Mouse (Mus musculus) thymus, postnatal 10 days (tissue): ENCODE results near the gene Sema6b.
A peak's percentile ranks its signal among the peaks of the same experiment; 100 is the strongest.
"Not testable (repeated sequence)": the region's sequence is repeated elsewhere in the genome, so short reads cannot be mapped to it uniquely, and the experiment has no call there.

Experiments
- DNase-seq, 2 experiments: peaks; one replicate each; pipeline ENCODE4 v3.0.0; 2021; ENCODE audit warnings: low spot score in 2 of 2

Gene Sema6b

DNA sequence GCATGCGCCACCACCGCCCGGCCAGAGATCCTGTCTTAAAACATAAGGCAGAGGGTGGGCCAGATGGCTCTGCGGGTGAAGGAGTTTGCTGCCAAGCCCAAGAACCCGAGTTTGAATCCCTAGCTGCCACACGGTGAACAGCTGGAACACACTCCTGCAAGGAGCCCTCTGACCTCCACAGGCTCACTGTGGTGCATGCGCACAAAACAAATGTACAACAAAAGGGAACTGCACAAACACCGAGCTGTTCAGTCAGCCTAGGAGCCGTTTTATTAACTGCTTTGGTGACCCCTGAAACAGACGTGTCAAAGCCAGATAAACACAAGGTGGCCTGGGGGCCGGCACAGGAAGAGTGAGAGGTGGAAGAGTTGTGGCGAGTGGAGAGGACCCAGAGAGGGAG is 20.7 kb downstream of the Sema6b start:
- no peak for DNase-seq

DNA sequence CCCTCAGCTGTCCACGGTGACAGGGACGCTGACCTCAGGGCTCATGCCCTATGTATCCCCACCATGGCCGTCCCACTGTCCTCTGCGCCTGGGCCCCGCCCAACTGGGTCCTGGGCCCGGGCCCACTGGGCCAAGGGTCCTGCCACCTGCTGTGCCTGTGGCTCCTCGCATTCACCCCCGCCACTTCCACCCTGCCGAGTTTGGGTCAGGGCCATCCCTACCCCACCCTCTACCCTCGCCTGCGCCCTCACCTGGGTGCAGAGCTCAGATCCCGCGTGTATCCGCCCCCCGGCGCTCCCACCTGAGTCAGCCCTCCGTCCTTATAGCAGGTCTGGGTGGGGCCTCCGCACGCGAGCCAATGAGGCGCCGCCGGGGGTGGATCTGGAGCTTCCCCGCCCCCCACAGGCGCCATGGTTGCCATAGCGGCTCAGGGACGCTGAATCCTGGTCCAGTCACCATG is 22.9 kb downstream of the Sema6b start, which contains the start of gene Plin5:
Gene Plin5 (minus strand): TSS at position 346 of the 460 bp plus-strand sequence.
- no peak for DNase-seq

DNA sequence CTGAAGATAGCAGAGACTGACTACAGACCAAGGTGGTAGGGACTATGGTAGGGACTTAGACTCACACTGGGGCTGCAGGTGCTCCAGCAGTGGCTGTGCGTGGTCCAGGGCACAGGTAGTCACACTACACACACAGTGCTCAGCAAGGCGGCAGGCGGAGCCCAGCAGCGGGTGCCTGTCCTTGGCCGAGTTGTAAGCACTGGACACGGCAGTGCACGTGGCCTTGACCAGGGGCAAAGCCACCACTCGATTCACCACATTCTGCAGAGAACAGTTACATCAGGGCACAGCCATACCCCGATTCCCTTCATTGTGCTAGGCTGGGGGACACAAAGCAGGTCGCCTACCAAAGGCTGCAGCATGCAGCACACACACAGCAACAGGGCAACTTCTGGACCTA is 23.9 kb downstream of the Sema6b start:
- DNase-seq = no peak

DNA sequence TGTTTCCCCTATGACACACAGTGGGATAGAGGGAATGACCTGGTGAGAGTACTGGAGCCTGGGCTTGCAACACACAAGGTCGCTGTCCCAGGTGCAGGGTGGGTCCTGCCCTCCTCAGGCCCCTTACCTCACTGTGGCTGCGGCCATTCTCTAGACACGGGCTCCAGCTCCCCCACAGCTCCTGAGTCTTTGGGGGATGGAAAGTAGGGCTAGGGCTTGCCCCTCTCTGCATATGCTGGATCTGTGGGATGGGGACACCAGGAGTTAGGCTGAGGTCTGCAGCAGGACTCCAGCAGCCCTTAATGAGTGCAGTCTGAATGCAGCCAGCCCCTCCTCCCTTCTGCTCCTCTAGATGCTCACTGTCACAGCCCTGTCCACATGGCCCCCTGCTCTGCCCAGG is 27.4 kb downstream of the Sema6b start:
- DNase-seq = no peak

DNA sequence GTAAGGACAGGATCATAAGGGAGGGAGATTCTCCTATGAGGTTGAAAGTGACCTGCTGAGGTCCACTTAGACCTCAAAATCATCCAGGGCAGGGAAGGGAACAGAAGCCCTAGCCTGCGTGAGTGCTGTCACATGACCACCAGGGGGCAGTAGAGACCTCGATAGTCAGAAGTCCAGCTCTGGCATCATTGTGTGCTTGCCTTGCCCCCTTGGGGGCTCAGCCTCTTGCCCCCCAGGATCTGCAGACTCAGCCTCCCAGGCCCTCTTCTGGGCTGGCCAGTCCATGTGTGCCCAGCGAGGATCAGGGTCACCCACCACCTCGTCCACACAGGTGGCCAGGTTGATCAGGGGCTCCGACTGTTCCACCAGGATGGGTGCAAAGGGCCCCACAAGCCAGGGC is 28.3 kb downstream of the Sema6b start:
- DNase-seq = peak in 1 of 2 experiments; percentile 78

DNA sequence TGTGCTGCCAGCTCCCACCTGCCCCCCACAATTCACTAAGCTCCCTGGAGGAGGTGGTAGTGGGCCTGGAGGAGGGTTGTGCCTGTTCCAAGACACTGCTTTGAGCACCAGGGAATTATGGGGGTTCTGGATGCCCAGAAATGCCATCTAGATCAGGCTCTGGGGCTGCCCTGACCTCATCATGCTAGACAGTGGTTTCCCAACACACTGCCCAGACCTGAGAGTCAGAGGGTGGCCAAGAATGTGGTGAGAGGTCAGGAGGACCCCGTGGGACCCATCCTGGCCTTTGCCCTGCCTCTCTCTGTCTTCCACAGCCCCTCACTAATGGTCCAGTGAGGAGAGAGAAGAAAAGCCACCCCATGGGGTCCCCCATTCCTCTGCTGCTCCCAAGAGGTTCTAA is 29.1 kb downstream of the Sema6b start:
- DNase-seq = no peak

DNA sequence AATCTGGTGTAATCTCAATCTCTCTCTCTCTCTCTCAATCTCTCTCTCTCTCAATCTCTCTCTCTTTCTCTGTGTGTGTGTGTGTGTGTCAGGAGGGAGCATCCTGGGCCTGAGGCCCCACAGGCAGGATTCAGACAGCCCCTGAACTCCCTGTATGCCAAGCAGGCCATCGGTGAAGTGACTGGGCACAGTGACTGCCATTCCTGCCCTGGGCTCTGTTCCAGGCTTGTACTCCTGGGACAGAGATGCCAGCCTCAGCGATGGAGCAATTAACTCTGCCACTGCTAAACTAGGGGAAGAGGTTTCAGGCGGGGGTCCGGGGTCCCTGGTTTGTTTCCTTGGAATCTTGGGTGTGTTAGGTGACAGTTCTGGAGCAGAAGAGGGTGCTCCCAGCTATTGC is 29.6 kb downstream of the Sema6b start:
- DNase-seq = no peak

DNA sequence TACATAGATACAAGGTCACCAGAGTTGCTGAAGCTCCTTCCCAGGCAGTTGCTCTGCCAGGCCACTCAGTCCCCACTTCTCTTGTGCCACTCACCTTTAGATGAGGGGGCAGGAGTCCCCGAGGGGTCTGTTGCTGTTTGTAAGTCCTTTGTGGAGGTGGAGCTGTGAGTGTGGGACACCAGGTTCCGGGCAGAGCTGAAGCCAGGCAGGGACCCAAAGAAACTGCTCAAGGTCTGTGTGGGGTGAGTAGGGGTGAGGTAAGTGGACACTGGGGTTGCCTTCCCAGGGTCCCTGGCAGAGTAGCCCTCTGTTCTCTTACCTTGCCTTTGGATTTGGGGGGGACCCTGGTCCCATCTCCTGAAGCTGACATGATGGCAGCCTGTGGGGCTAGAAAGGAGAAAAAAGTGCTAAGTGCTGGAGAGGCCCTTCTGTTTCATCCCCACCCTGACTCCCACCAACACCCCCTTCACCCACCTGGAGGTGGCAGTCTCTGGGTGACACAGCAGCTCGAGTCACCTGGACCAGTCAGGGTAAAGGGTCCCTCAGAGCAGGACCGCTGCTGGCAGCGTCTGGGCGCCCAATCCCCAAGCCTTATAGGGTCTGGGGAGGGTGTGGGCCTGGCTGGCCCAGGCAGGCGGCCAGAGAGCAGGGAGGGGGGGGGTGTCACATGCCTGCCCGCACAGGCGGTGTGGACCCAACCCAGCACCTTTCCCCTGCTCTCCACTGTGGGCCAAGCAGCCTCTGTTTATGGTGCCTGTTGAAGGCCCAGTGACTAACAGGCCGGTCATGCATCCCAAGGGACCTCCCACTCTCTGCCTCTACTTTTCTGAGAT is 30.7 kb downstream of the Sema6b start, which contains the start of gene Plin4:
Gene Plin4 (minus strand): TSS at position 585 of the 833 bp plus-strand sequence.
- DNase-seq = no peak

DNA sequence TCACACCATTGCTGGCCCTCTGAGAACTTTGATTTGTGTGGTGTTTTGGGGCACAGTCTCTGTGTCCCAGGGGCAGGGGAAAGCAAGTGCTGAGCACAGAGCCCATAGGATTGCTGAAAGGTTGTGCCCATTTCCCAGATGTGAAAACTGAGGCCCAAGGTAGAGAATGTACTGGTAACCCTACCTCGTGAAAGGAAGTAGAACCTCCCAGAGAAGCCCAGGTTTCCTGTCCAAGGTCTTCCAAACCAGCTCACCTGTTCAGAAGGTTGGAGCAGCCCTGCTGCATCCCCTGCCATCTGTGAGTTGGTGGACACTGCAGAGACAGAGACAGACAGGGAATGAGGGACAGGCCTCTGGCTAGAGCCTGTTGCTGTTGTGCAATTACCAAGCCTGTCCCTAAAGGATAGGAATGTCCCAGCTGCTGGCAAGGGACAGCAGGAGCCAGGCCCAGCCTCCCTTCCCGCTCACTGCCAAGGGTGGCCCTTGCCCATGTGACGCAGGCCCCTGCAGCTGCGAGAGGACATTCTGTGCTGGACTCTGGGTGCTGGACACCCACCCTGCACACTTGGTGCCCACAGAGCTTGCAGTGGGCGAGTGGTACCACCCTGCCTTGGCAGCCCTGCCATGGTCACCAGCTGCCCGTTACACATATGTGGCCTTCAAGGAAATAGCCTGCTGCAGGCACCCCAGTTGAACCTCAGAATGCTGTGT is 31.7 kb downstream of the Sema6b start:
- no peak for DNase-seq

DNA sequence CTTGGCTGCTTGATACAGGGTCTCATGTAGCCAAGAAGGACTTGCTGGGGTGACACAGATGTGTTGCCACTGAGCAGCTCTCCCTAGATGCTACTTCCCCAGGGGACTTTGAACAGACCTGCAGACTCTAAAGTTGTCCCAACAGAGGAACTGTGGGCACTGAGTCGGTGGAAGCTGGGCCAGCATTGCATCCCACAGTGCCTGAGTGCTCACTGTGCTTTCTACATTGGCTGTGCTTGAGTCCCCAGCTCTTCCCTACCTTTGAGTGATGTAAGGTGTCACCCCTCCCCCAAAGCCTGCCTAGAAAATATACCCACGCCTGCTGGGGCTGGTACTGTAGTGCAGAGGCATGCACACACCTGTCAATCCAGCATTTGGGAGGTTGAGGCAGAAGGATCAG is 32.4 kb downstream of the Sema6b start:
- no peak for DNase-seq

DNA sequence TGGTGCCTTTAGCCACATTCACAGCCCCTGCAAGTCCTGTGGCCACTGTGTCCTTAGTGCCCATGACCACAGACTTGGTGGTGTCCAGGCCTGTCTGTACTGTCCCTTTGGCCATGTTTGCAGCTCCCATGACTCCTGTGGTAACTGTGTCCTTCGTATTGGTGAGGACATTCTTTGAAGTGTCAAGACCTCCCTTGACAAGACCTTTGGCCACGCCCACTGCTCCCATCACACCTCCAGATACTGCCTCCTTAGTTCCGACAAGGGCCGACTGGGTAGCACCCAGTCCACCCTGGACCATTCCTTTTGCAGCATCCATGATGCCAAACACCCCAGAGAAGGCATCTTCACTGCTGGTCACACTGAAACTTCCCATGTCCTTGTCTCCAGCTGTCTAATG is 33.2 kb downstream of the Sema6b start:
- no peak for DNase-seq

DNA sequence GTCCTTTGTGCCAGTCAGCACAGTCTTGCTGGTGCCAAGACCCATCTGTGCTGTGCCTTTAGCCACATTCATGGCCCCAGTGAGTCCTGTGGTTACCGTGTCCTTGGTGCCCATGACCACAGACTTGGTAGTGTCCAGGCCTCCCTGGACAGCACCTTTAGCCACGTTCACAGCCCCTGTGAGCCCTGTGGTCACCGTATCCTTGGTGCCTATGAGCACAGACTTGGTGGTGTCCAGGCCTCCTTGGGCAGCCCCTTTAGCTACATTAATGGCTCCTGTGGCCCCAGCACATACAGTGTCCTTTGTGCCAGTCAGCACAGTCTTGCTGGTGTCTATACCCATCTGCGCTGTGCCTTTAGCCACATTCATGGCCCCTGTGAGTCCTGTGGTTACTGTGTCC is 33.7 kb downstream of the Sema6b start:
- not testable (repeated sequence) for DNase-seq

DNA sequence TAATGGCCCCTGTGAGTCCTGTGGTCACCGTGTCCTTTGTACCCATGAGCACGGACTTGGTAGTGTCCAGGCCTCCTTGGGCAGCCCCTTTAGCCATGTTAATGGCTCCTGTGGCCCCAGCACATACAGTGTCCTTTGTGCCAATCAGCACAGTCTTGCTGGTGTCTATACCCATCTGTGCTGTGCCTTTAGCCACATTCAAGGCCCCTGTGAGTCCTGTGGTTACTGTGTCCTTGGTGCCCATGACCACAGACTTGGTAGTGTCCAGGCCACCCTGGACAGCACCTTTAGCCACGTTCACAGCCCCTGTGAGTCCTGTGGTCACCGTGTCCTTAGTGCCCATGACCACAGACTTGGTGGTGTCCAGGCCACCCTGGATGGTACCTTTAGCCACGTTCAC is 35.3 kb downstream of the Sema6b start:
- DNase-seq = not testable (repeated sequence)

DNA sequence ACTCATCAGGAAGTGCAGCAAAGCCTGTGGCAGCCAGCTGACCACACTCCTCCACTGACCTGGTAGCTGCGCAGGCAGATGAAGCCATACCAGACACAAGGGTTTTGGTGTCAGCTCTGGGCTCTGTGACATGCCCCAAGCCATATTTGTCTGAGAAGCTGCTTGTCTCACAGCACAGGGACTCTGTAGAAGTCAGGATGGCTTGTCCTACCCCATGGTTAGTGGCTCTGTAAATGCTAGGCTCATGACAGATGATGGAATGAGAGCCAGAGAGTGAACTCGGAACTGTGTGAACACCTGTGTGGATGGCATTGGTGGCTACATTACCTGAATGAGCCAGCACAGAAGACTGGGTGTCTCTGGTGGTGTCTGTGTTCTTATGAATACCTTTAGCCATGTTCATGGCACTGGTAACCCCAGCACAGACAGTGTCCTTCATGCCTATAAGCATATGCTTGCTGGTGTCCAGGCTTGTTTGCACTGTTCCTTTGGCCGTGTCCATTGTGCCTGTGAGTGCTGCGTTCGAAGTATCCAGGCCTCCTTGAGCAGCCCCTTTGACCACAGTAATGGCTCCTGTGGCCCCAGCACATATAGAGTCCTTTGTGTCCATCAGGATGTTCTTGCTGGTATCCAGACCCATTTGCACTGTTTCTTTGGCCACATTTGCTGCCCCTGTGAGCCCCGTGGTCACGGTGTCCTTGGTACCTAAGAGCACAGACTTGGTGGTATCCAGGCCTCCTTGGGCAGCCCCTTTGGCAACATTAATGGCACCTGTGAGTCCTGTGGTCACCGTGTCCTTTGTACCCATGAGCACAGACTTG is 36.5 kb downstream of the Sema6b start:
- DNase-seq = no peak

DNA sequence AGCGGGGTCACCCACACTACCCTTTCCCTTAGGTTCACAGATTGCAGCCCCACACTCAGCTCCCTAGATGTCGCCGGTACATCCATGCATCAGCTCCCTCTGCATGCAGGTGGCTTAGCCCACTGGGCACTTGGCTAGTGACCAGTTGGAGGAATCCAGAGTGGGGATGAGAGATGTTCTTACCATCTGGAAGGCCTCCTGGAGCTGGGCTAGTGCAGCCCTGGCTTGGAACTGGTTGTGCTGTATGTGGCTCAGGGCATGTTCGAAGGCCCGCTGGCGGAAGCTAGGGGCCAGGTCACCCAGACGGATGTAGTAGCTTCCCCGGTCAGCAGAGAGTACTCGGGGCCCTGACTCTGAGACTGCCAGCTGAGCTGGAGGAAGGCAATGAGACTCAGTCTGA is 37.2 kb downstream of the Sema6b start:
- no peak for DNase-seq

DNA sequence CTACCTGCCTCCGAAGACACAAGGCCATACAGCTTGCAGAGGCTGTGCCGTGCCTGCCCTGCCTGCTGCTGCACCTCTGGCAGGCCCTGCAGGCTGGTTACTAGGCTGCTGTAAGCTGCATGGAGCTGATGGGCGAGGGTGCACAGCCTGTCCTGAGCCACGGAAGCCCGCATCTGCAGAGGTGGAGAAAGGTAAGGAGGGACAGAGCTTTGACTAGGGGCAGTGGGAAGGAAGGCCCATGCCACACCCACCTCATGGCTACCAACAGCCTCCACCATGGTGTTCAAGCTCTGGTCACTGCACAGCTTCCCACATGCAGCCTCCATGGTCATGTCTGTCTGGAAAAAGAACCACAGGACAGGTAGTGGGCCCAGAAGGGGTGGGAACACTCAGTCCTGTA is 38.0 kb downstream of the Sema6b start:
- DNase-seq = no peak

DNA sequence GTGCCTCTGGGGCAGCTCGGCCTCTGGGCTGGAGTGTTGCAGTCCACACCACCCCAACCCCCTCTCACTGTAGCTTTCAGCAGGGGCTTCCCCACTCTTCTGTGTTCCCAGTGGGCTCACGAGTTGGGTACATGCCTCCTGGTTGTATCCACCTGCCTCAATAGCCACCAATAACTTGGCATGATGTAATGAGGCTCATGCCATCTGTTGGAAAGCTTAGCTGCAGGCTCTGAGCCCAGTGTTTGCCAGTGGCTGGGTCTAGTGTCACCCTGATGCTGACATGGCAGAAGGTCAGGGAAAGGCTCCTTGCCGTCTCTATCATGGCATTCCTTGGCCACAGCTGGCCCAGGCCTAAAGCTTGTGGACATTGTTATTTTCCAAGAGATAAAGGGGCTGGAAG is 39.3 kb downstream of the Sema6b start:
- no peak for DNase-seq

DNA sequence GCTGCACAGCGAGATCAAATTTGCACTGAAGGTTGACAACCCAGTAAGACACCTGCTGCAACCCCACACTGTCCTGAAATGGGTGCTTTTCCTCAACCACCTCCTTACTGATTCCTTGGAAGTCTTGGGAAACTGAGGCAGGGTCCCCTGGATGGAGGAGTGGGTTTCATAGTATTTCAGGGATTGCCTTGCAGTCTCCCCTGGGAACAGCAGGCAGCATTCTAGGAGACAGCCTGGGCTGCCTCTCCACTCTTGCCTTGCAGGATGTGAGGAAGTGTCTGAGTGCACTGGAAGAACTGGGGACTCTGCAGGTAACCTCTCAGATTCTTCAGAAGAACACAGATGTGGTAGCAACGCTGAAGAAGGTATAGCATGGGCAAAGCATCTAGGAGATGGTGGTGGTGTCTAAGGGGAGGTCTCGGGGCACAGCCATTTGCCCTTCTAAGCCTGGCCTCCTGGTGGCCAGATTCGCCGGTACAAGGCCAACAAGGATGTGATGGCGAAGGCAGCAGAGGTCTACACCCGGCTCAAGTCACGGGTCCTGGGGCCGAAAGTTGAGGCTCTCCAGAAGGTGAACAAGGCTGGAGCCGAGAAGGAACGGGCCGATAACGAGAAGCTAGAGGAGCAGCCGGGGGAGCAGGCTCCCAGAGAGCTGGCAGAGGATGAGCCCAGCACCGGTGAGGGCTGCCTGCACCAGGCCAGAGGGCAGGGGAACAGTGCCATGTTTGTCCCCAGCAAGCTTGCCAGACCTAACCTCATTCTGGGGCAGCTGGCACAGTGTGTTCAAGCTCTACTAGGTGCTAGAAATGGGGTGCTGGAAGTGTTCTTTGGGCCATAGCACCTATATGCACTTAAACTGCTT is 41.2 kb downstream of the Sema6b start:
- DNase-seq = no peak

DNA sequence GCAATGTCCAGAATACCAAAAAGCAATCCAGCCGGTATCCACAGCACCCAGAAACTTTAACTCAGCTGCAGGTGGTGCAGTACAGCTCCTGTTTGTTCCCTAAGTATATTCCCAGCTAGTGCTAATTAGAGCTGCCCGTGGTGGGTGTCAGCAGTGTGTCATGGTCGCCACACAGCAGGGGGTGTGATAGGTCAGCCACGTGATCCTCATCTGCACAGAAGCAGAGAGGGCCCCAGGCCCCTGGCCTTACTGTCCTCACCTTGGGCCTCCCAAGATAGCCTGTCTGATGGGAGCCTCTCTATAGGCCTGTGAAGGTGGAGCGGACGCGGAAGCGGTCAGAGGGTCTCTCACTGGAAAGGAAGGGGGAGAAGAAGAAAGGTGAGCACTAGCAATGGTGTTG is 42.0 kb downstream of the Sema6b start:
- DNase-seq = no peak

DNA sequence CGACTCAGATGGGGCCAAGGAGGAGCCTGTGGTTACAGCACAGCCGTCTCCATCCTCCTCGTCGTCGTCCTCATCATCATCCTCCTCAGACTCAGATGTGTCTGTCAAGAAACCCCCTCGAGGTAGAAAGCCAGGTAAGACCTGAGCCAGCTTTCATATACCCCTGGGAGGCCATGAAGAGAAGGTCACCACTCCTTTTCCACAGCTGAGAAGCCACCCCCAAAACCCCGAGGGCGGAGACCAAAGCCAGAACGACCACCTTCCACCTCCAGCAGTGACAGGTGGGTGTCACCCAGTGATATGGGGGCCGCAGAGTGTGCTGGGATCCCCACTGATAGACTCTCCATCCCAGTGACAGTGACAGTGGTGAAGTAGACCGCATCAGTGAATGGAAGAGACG is 43.3 kb downstream of the Sema6b start:
- DNase-seq = no peak

DNA sequence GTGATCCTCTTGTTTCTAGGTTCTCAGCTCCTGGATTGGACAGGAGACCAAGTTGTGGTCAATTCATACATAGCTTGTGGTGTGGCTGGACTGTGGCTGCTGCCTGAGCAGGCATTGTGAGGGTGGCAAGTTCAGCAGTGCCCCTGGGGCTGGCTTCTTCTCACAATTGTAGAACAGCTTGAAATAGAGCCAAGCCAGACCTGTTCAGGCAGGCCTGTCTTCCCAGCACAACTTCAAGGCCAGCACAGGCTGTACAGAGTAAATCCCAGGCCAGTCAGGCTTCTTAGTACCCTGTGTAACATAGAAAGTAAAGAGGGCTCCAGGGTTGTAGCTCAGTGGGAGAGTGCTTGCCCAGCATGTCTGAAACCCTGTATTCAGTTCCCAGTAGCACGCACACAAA is 47.3 kb downstream of the Sema6b start:
- no peak for DNase-seq
